Mouse (Mus musculus): ENCODE measurements around the gene Scgb1c1. TPM values are rescaled to one million over a fixed set of nuclear protein-coding genes. Genes with fewer than 3 reads are reported as not detected.

Scgb1c1 gene
- under 1 TPM; 0.76 to 0.90 TPM for total RNA-seq (2021)
- long read RNA-seq, experiment 1: 0 reads
- long read RNA-seq, experiment 2, partial matches to known transcripts: 0 of 1 reads
- long read RNA-seq, experiment 2, other reads (novel, unspliced or antisense): 0 of 1 reads

DNA sequence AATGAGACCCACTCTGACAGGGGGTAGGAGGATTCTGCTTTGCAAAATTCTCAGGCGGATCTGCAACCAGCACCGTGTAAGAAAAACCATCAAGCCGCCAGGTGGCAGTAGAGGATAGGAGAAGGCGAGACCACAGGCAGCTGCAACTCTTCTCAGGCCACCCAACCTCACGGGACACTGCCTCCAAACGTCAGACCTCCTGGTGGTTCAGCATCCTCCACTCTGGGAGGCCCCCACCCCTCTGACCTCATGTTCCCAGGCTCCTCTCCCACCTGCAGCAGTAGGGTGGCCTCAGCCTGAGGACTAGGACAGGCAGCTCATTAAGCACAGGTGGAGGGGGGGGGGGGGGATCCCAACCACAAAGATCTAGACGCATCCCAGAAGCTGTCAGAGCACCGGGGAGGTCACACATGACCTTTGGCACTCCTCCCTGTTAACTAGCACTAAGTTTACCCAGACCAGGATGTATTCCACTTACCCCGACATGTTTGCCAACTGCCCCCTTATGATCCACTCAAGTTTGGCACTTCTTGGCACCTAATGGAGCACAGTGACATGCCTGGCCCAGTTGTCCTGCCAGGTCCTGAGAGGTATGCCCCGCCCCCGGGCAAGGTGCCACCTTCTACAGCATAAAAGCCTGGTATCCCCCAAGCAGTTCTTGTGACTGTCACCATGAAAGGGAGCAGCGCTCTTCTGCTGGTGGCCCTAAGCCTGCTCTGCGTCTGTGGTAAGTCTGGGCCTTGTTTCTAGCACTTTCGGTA, at the start of gene Scgb1c1:
TSS of gene Scgb1c1 (plus strand) at position 643 of the 761 bp plus-strand sequence.
- peak; percentile 96 for DNase-seq

- DNase-seq: no peak
Observed at GRCm38 (mm10) chr7:140797619-140798018, 47.7 kb upstream of the Scgb1c1 start.

DNA sequence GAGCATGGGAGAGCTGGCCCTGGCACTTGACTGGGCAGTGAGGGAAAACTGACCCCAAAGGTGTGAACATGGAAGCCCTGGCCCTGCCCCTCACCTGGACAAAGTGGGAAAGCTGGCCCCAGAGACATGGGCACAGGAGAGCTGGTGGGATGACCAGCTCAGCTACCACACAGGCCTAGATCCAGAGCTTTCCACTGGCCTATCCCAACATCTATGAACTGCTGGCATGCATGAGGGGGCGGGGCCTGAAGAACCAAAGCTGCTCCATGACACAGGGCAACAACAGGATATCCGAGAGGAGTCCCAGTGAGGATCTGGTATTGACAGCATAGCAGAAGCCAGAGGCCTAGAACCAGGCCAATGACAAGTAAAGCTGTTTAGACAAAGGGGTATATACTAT, 47.1 kb upstream of the Scgb1c1 start:
- DNase-seq: no peak

- DNase-seq: no peak
Observed at GRCm38 (mm10) chr7:140802629-140803028, 42.7 kb upstream of the Scgb1c1 start.

GRCm38 (mm10) chr7:140805704-140806103, 39.6 kb upstream of the Scgb1c1 start:
- peak; percentile 78 for DNase-seq

GRCm38 (mm10) chr7:140810496-140810895, 34.9 kb upstream of the Scgb1c1 start:
- no peak for DNase-seq

GRCm38 (mm10) chr7:140811714-140812113, 33.6 kb upstream of the Scgb1c1 start:
- no peak for DNase-seq

GRCm38 (mm10) chr7:140812850-140813249, 32.5 kb upstream of the Scgb1c1 start:
- no peak for DNase-seq

- DNase-seq: no peak
Observed at GRCm38 (mm10) chr7:140820173-140820572, 25.2 kb upstream of the Scgb1c1 start.

- DNase-seq: no peak
Observed at GRCm38 (mm10) chr7:140821305-140821652, 24.1 kb upstream of the Scgb1c1 start.

DNA sequence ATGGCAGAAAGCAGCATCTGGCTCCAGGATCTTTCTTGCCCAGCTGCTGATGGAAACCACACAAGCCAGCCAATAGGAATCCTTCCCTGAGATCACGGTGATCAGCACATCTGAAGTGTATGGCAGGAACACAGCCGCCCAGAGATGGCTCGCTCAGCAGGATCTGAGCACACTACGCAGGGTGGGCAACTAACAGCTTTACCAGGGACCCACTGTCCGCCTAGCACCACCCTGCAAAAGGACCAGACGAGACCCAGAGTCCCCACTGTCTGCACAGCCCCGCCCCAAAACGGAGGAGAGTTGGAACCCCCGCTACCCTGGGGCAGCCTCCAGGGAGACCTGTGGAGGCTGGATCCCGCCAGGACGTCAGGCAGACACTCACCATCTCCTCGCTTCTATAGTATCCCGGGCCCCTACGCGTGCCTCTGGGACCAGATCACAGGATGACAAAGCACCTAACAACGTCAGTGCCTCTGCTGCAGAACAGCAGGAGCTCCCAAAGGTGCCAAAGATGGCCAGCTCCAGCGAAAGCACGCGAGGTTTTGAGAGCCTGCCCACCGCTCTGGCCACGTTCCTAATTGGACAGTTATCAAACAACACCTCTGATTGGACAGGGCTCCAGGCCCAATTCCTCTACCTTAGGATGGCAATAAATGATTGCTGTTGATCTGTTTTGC, 23.6 kb upstream of the Scgb1c1 start, which contains the start of gene Zfp941:
TSS of gene Zfp941 (minus strand) at position 526 of the 677 bp plus-strand sequence.
- peak; percentile 56 for DNase-seq

GRCm38 (mm10) chr7:140822731-140823130, 22.6 kb upstream of the Scgb1c1 start:
- DNase-seq: no peak

DNA sequence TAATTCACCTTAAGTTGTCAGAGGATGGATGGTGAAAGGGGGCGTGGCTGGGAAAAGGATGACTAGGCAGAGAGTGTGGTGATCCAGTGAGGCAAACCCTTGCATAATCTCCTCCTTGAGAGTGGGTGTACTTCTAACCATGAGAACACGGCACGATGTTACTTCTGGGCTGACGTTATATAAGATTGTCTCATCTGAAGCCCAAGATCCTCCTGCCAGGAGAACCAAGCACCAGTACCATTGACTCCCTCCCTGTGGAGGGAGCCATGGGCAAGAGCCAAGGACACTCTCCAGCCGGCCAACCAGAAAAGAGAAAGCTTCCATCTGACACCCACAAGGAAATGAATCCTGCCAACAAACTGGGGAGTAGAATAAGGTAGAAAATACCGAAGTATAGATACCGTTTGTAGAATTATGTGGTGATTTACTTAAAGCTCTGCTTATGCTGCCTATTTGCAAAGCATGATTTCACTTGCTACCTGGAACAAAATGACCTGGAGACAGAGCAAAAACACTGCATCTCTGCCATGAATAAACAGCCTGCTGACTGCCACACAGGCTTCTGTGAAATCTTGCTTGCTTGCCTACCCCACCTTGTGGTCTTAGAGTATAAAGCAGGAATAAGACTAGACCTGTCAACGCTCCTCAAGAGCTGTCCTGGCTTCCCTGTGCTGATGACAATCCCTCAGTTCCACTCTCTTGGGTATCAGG, 17.0 kb upstream of the Scgb1c1 start:
- peak; percentile 26 for DNase-seq

GRCm38 (mm10) chr7:140831447-140831846, 13.9 kb upstream of the Scgb1c1 start:
- peak; percentile 34 for DNase-seq

DNA sequence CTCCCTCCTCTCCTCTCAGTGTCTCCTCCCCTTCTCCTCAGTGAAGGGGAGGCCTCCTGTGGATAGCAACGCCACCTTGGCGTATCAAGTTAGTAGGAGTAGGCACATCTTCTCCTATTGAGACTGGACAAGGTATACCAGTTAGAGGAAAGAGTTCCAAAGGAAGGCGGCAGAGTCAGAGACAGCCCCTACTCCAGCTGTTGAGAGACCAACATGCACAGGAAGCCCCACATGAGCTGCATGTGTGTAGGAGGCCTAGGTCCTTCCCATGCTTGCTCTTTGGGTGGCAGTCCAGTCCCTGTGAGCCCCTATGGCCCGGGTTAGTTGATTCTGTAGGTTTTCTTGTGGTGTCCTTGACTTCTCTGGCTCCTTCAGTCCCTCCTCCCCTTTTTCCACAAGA, 12.0 kb upstream of the Scgb1c1 start:
- no peak for DNase-seq

DNA sequence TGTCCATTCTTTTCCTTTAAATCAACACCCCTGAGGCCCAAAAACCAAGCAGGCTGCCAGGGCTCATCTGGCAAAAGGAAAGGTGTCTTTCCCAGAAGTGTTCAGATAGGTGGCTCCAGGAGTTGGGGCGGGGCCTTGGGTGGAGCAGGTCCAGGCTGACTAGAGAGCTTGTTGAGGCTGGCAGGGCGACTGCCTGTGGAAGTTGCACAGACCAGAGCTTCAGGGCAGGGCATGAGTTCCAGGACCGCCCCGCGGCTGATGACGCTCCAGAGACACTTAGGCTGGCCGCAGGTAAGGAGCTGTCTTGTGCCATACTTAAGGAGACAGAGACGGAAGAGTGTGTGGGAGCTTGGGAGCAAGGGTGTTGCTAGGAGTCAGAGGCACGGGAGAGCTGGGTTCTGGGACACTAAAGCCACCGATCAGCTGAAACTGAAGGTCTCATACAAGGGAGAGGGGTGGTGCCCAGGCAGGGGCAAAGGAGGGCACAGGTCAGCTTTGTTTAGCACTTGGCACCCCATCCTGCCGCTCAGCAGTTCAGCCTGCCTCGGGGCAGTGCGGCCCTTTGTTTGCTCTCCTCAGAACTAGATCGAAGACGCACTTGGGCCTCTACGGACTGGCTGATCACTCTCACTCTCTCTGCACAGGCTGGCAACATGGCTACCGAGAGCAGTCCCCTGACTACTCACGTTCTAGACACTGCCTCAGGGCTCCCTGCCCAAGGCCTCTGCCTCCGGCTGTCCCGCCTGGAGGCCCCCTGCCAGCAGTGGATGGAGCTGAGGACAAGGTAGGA, 10.2 kb upstream of the Scgb1c1 start, which contains the start of gene Urah:
TSS of gene Urah (plus strand) at position 51 of the 790 bp plus-strand sequence.
- DNase-seq: peak; percentile 68

DNA sequence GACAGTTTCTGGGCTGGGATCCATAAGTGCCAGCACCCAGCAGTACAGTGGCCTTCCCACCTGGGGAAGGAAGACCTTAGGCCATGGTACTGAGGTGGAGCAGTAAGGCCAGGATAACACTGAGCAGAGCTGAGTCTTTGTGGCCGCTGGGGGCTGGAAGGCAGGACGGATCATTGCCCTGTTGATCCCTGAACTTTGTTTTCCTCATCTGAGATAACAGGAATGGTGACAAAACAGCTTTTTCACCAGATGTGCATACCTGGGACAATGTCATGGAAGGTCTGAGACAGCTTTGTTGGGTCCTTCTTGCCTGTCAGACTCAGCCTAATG, 9.6 kb upstream of the Scgb1c1 start:
- DNase-seq: no peak

DNA sequence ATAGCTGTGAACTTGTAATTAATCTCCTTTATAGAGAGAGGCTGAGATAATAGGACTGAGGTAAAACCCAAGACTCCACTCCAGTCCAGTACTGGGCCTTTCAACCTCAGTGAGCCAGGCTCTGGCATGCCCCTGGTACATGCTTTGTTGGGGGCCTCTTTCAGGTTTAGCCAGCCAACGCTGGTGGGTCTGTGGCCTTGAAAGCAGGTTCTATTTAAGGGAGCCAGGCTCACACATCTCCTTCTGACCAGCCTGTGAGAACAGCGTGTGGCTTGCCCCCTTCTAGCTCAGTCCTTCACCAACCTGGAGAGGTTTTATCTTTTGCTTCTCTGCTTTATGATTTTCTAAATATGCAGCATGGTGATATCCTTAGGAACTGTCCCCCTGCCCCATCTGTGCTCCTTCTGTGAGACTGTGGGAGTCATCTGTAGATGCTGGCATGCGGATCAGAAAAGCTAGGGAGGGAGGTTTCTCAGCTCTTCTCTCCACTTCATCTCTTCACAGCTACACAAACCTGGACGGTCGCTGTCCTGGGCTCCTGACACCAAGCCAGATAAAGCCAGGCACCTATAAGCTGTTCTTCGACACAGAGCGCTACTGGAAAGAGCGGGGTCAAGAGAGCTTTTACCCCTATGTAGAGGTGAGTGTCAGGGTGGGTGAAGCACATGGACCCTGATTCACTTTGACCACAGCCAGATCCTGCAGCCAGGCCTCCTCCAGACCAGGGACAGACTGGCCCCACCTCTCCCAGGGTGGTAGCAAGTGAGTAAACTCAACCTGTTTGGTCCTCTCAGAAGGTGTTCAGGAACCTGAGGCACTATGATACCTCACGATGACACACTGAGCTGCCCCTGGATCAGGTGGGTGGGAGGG, 8.9 kb upstream of the Scgb1c1 start:
- DNase-seq: peak; percentile 1

DNA sequence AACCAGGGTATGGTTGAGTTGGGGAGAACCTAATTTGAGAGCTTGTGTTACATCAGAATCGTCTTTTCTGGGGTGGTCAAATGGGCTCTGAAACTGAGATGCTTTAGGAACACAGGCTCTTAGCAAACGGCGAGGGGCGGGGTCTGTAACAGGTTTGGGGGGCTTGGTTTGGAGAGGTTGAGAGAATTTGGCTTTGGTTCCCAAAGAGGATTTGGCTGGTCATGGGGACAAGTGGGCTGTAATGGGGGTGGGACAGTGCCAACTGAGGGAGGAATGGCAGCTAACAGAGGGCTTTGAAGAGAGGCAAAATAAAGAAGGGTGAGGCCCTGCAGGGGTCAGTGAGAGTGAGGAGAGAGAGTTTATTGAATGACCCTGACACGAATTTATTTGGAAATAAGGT, 5.8 kb upstream of the Scgb1c1 start:
- DNase-seq: peak; percentile 0

DNA sequence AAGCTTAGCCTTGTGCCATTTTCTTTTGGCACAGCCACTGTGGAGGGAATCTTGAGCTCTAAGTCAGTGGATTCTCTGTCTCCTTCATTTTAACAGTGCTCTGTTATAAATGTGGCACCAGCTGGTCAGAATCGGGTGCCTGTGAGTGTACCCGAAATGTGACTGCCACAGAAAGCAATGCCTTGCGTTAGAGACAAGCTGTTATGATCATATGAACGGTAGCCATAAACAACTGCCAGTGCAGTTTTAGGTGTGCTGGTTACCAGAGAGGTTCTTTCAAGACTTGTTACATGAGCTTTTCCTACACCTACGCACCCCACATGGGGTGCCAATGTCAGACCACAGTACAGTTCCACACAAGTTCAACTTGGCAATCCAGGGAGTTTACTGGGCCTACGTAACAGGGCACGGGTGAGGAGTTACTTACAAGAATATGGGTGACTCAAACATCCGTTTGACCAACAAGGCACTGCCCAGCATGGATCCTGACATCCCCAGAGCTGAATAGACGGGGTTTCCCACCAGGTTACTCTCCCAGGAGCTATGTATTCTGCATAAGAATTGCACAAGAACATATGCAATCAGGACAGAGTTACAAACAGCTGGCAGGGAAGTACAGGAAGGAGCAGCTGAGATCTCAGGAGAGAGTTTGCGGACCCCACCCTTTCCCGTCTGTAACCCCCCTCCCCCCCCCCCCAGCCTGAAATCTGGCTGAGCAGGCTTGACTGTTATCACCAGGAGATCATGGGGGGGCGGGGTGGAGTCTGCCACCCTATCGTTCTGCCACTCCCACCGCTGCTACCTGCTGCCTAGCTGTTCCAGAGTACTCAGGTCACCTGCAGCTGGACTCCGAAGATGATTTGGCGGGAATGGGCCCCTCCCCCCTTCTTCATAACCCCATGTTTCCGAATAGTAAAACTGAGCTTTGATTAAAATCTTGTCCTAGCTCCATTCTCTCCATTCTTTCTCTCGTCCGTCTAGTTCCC, 4.3 kb upstream of the Scgb1c1 start:
- no peak for DNase-seq
